Comparison of ENCODE assay signal across 28 mouse cellular contexts in genomic region chr10:20490281-20490680, GRCm38 (mm10).
DNase-seq lines count a peak whose midpoint lies in the region; ATAC-seq lines count a peak whose summit lies in the region.
"Had no signal": no experiment of that assay in that cellular context is flagged by ENCODE, and none has a peak within 500 bp of the region (broad histone marks: within the 10 kb centered on the region; RNA-seq: fewer than 3 reads in every experiment).

No protein-coding gene starts in this region.

- no peak overlapping the region for H3K27ac ChIP-seq in heart, embryonic 11.5 days (ENCODE audit: low read depth, low read length)
- peak overlapping the region; percentile 49 for H3K27ac ChIP-seq in brown adipose tissue, adult 24 weeks (replicated peaks; ENCODE audit: low read depth, low read length)
- H3K27ac ChIP-seq: embryonic facial prominence, embryonic 12.5 days; embryonic facial prominence, embryonic 15.5 days; hindbrain, embryonic 14.5 days; hindbrain, postnatal 0 days had no signal

- no peak for ATAC-seq in heart, embryonic 11.5 days (replicated peaks; ENCODE audit: insufficient number of reproducible peaks, low FRiP score, low TSS enrichment)
- 0 out of 2 replicates have a peak, but pooled peaks have one; percentile 15 for ATAC-seq in megakaryocyte, adult 5-6 weeks (ENCODE audit: poor library complexity, severe bottlenecking)
- ATAC-seq in megakaryocyte-erythroid progenitor cell, adult 5-6 weeks (replicated peaks; ENCODE audit: low FRiP score, low TSS enrichment, poor library complexity, severe bottlenecking), result no peak
- ATAC-seq: forebrain, embryonic 14.5 days; forebrain, postnatal 0 days; hindbrain, postnatal 0 days; inflammation-experienced regulatory T-cells, adult 6 months; intestine, postnatal 0 days; Patski had no signal

- no peak overlapping the region for H3K4me3 ChIP-seq in heart, embryonic 11.5 days (ENCODE audit: low read depth, low read length)
- H3K4me3 ChIP-seq in brown adipose tissue, adult 24 weeks (ENCODE audit: insufficient read depth, low read depth, low read length), result no peak overlapping the region
- H3K4me3 ChIP-seq: embryonic facial prominence, embryonic 12.5 days; embryonic facial prominence, embryonic 15.5 days had no signal

- DNase-seq in heart, adult 11 months, result peak; percentile 93
- DNase-seq in heart, adult 8-10 months (ENCODE audit: low spot score), result no peak
- DNase-seq in heart, postnatal 4 days, result peak; percentile 6
- no peak for DNase-seq in thymus, adult 18-20 months
- DNase-seq: adrenal gland, postnatal 10 days; adrenal gland, postnatal 36 days; cerebellum, adult 11 months; cerebellum, adult 2 months; cerebellum, adult 9-11 months; cerebellum, postnatal 25 days; forebrain, postnatal 0 days; gastrocnemius, postnatal 10 days; gastrocnemius, postnatal 36 days; heart, postnatal 36 days had no signal

- peaks cover 29% of the 10 kb centered on the region for H3K4me1 ChIP-seq in heart, embryonic 11.5 days (ENCODE audit: control insufficient read depth, insufficient read depth, low read length)
- H3K4me1 ChIP-seq in brown adipose tissue, adult 24 weeks (ENCODE audit: control insufficient read depth, insufficient read depth, insufficient read length, low read length), result peaks cover 33% of the 10 kb centered on the region

- no peaks in the 10 kb centered on the region for H3K27me3 ChIP-seq in heart, embryonic 11.5 days (ENCODE audit: control insufficient read depth, insufficient read depth, low read length)
- H3K27me3 ChIP-seq: CH12.LX; embryonic facial prominence, embryonic 12.5 days; embryonic facial prominence, embryonic 15.5 days had no signal

- H3K9ac ChIP-seq in heart, embryonic 11.5 days (ENCODE audit: low read depth, low read length), result no peak overlapping the region
- H3K9ac ChIP-seq: embryonic facial prominence, embryonic 12.5 days; embryonic facial prominence, embryonic 15.5 days; forebrain, postnatal 0 days; hindbrain, embryonic 14.5 days had no signal

- H3K4me2 ChIP-seq in heart, embryonic 11.5 days, result no peak overlapping the region
- H3K4me2 ChIP-seq: embryonic facial prominence, embryonic 12.5 days; embryonic facial prominence, embryonic 15.5 days; hindbrain, embryonic 14.5 days had no signal

- 76% methylated on average over 8 of the region's 8 CpGs for WGBS in heart, embryonic 11.5 days (ENCODE audit: insufficient replicate concordance)

- H3K36me3 ChIP-seq in heart, embryonic 11.5 days (ENCODE audit: control insufficient read depth, insufficient read depth, low read length), result no peaks in the 10 kb centered on the region
- H3K36me3 ChIP-seq: embryonic facial prominence, embryonic 12.5 days; embryonic facial prominence, embryonic 15.5 days; G1E had no signal

- H3K9me3 ChIP-seq in heart, embryonic 11.5 days (replicated peaks; ENCODE audit: control insufficient read depth, low read length), result no peaks in the 10 kb centered on the region
- H3K9me3 ChIP-seq: embryonic facial prominence, embryonic 12.5 days; embryonic facial prominence, embryonic 15.5 days; G1E had no signal

Comparison
In these comparisons a context has a peak if more than half of its experiments do, and no peak if none do; other contexts are left out.
1. DNase-seq: peak in heart, adult 11 months (single experiment) and heart, postnatal 4 days (single experiment); none in heart, adult 8-10 months (single experiment) and thymus, adult 18-20 months (0 of 2).